Mouse (Mus musculus): Measurements from ENCODE around the gene Sirt5.

DNA sequence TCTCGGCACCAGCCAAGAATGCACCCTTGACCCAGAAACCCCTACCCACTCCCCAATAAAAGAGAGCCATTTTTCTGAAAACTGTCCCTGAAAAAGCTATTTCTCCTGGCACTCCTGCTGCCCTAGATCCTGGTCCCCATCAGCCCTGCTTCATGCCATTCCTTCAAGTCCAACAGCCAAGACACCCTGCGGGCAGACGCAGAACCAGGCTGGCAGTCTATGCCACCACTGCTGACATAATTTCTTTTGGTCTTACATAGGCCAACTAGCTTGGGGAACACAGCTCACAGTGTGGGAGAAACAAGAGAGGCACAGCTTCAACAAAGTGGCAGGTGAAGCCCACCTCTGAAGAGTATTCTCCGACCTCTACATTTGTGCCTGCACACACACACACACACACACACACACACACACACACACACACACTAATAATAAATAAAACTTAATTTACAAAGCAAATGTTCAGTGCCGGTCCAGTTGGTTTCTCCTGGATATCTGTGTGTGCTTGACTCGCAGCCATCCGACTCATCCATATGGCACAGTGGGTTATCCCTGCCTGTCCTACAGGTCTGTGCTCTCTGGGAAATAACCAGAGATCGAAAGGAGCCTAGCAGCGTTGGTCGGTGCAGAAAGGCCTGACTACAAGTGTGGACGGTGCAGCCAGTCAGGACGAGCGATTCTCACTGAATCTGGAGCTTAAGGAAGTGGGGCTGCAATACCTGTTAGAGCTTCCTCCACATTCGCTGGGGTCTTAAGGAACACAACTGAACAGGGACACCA, 8.8 kb upstream of the Sirt5 start:
- TF ChIP-seq POLR2A (IDR thresholded peaks at IDR 0.05; ENCODE audit: insufficient read length, low read depth) (no peak), MYOG (IDR thresholded peaks at IDR 0.05; ENCODE audit: control insufficient read depth in 1 of 3, insufficient read depth in 1 of 3, insufficient read length in 2 of 3, low read depth in 2 of 3) (no peak)
